Mouse (Mus musculus): ENCODE data around the gene Rpn1. TPM values are rescaled to one million over a fixed set of nuclear protein-coding genes. Genes with fewer than 3 reads are reported as not detected.

Rpn1 gene
- polyA plus RNA-seq, 1 experiment from 2014 or later, result 279 TPM

GRCm38 (mm10) chr6:88061406-88061805 lies 22.9 kb upstream of the Rpn1 start:
- Histone ChIP-seq H3K27ac (ENCODE audit: low read depth, low read length) (no peak overlapping the region), H3K36me3 (ENCODE audit: control insufficient read depth, insufficient read depth, low read length) (no peaks in the 10 kb centered on the region), H3K4me3 (ENCODE audit: low read depth, low read length) (no peak overlapping the region), H3K4me1 (ENCODE audit: control insufficient read depth, insufficient read depth, low read length) (no peaks in the 10 kb centered on the region), H3K9ac (ENCODE audit: low read length) (no peak overlapping the region), H3K27me3 (replicated peaks; ENCODE audit: control insufficient read depth, insufficient read depth, low read length) (no peaks in the 10 kb centered on the region), H3K9me3 (replicated peaks; ENCODE audit: control insufficient read depth, low read length) (no peaks in the 10 kb centered on the region), H3K4me2 (ENCODE audit: low read length) (no peak overlapping the region)
- DNase-seq (ENCODE audit: low spot score) (no peak), ATAC-seq (no peak)
- 86% methylated on average over 4 of the region's 4 CpGs for WGBS

DNA sequence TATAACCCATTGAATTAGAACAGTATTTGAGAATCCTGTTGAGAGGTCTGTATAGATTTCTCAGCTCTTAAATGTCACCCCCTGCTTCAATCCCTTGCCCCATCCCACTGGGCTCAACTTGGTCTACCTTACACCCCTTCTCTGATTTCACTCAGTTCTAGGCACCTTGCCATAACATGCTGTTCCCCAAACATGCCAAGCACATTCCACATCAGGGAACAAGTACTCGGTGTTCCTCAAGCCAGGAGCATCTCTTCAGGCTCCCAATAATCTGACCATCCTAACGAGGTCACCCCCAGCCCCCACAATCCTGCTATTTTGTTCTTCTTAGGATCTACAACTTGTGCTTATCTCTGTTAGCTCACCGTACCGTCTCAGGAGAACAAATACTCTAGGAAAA lies 21.9 kb upstream of the Rpn1 start:
- no peak overlapping the region for H3K4me2 ChIP-seq (ENCODE audit: low read length)
- no peaks in the 10 kb centered on the region for H3K9me3 ChIP-seq (replicated peaks; ENCODE audit: control insufficient read depth, low read length)
- no peak overlapping the region for H3K4me3 ChIP-seq (ENCODE audit: low read depth, low read length)
- ATAC-seq, result no peak
- H3K4me1 ChIP-seq (ENCODE audit: control insufficient read depth, insufficient read depth, low read length), result no peaks in the 10 kb centered on the region
- WGBS, result 84% methylated on average over 4 of the region's 4 CpGs
- H3K27me3 ChIP-seq (replicated peaks; ENCODE audit: control insufficient read depth, insufficient read depth, low read length), result no peaks in the 10 kb centered on the region
- H3K27ac ChIP-seq (ENCODE audit: low read depth, low read length), result no peak overlapping the region
- DNase-seq (ENCODE audit: low spot score), result no peak
- H3K9ac ChIP-seq (ENCODE audit: low read length), result no peak overlapping the region
- no peaks in the 10 kb centered on the region for H3K36me3 ChIP-seq (ENCODE audit: control insufficient read depth, insufficient read depth, low read length)

GRCm38 (mm10) chr6:88064072-88064642 lies 20.1 kb upstream of the Rpn1 start:
- Histone ChIP-seq H3K4me3 (ENCODE audit: low read depth, low read length) (no peak overlapping the region), H3K9ac (ENCODE audit: low read length) (no peak overlapping the region), H3K36me3 (ENCODE audit: control insufficient read depth, insufficient read depth, low read length) (no peaks in the 10 kb centered on the region), H3K4me2 (ENCODE audit: low read length) (no peak overlapping the region), H3K4me1 (ENCODE audit: control insufficient read depth, insufficient read depth, low read length) (no peaks in the 10 kb centered on the region), H3K27ac (ENCODE audit: low read depth, low read length) (no peak overlapping the region), H3K9me3 (replicated peaks; ENCODE audit: control insufficient read depth, low read length) (no peaks in the 10 kb centered on the region), H3K27me3 (replicated peaks; ENCODE audit: control insufficient read depth, insufficient read depth, low read length) (no peaks in the 10 kb centered on the region)
- DNase-seq (ENCODE audit: low spot score) (no peak), ATAC-seq (no peak)
- 87% methylated on average over 3 of the region's 3 CpGs for WGBS

DNA sequence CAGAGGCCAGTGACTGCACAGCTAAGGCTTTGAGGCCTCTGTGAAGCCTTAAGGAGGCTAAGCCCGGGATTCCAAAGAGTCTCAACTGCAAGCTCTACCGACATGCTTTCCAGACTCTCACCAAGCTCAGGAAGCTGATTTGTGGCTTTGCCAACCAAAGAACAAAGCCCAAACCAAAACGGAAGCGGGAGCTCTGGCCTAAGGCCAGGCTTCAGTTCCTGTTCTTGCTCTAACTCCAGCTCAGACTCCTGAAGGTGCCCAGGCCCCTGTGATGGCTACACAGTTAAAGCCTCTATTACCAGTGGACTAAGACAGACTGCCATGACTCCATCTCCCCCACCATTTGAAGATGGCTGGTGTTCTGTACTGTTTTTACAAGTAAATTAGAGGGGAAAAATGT lies 19.2 kb upstream of the Rpn1 start:
- Histone ChIP-seq H3K27me3 (replicated peaks; ENCODE audit: control insufficient read depth, insufficient read depth, low read length) (no peaks in the 10 kb centered on the region), H3K4me1 (ENCODE audit: control insufficient read depth, insufficient read depth, low read length) (no peaks in the 10 kb centered on the region), H3K9me3 (replicated peaks; ENCODE audit: control insufficient read depth, low read length) (no peaks in the 10 kb centered on the region), H3K27ac (ENCODE audit: low read depth, low read length) (no peak overlapping the region), H3K4me3 (ENCODE audit: low read depth, low read length) (no peak overlapping the region), H3K36me3 (ENCODE audit: control insufficient read depth, insufficient read depth, low read length) (no peaks in the 10 kb centered on the region), H3K9ac (ENCODE audit: low read length) (no peak overlapping the region), H3K4me2 (ENCODE audit: low read length) (no peak overlapping the region)
- ATAC-seq, result no peak
- WGBS, result 54% methylated on average over 4 of the region's 4 CpGs
- DNase-seq (ENCODE audit: low spot score), result peak; percentile 17

GRCm38 (mm10) chr6:88065968-88066367 lies 18.3 kb upstream of the Rpn1 start:
- H3K9ac ChIP-seq (ENCODE audit: low read length), result no peak overlapping the region
- ATAC-seq (no peak), DNase-seq (ENCODE audit: low spot score) (no peak)
- H3K27ac ChIP-seq (ENCODE audit: low read depth, low read length), result no peak overlapping the region
- no peaks in the 10 kb centered on the region for H3K9me3 ChIP-seq (replicated peaks; ENCODE audit: control insufficient read depth, low read length)
- H3K27me3 ChIP-seq (replicated peaks; ENCODE audit: control insufficient read depth, insufficient read depth, low read length), result no peaks in the 10 kb centered on the region
- no peaks in the 10 kb centered on the region for H3K36me3 ChIP-seq (ENCODE audit: control insufficient read depth, insufficient read depth, low read length)
- no peak overlapping the region for H3K4me2 ChIP-seq (ENCODE audit: low read length)
- 42% methylated on average over 3 of the region's 3 CpGs for WGBS
- no peak overlapping the region for H3K4me3 ChIP-seq (ENCODE audit: low read depth, low read length)
- no peaks in the 10 kb centered on the region for H3K4me1 ChIP-seq (ENCODE audit: control insufficient read depth, insufficient read depth, low read length)

GRCm38 (mm10) chr6:88067722-88068121 lies 16.6 kb upstream of the Rpn1 start:
- ATAC-seq, result no peak
- WGBS, result 66% methylated on average over 3 of the region's 3 CpGs

GRCm38 (mm10) chr6:88068739-88069138 lies 15.5 kb upstream of the Rpn1 start:
- no peak overlapping the region for H3K4me2 ChIP-seq (ENCODE audit: low read length)
- DNase-seq (ENCODE audit: low spot score) (no peak), ATAC-seq (no peak)
- no peak overlapping the region for H3K9ac ChIP-seq (ENCODE audit: low read length)
- 94% methylated on average over 1 of the region's 1 CpGs for WGBS
- no peaks in the 10 kb centered on the region for H3K4me1 ChIP-seq (ENCODE audit: control insufficient read depth, insufficient read depth, low read length)
- no peak overlapping the region for H3K27ac ChIP-seq (ENCODE audit: low read depth, low read length)
- no peak overlapping the region for H3K4me3 ChIP-seq (ENCODE audit: low read depth, low read length)
- no peaks in the 10 kb centered on the region for H3K36me3 ChIP-seq (ENCODE audit: control insufficient read depth, insufficient read depth, low read length)
- no peaks in the 10 kb centered on the region for H3K27me3 ChIP-seq (replicated peaks; ENCODE audit: control insufficient read depth, insufficient read depth, low read length)
- no peaks in the 10 kb centered on the region for H3K9me3 ChIP-seq (replicated peaks; ENCODE audit: control insufficient read depth, low read length)

More at GRCm38 (mm10) chr6:88067722-88068121, 16.6 kb upstream of the Rpn1 start:
- Histone ChIP-seq H3K4me2 (ENCODE audit: low read length) (no peak overlapping the region), H3K36me3 (ENCODE audit: control insufficient read depth, insufficient read depth, low read length) (no peaks in the 10 kb centered on the region), H3K4me3 (ENCODE audit: low read depth, low read length) (no peak overlapping the region), H3K27me3 (replicated peaks; ENCODE audit: control insufficient read depth, insufficient read depth, low read length) (no peaks in the 10 kb centered on the region), H3K9ac (ENCODE audit: low read length) (no peak overlapping the region), H3K4me1 (ENCODE audit: control insufficient read depth, insufficient read depth, low read length) (no peaks in the 10 kb centered on the region), H3K27ac (ENCODE audit: low read depth, low read length) (no peak overlapping the region), H3K9me3 (replicated peaks; ENCODE audit: control insufficient read depth, low read length) (no peaks in the 10 kb centered on the region)
- DNase-seq (ENCODE audit: low spot score), result no peak

DNA sequence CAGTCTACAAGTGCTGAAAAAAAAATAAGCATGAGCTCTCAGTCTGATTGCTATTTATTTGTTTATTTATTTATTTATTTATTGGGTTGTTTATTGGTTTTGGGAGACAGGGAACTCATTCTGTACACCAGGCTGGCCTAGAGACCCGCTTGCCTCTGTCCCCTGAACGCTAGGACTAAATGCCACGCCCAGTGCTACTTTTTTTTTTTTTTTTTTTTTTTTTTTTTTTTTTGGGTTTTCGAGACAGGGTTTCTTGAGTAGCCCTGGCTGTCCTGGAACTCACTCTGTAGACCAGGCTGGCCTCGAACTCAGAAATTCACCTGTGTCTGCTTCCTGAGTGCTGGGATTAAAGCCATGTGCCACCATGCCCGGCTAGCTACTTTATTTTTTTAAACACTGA lies 13.8 kb upstream of the Rpn1 start:
- Histone ChIP-seq H3K4me1 (ENCODE audit: control insufficient read depth, insufficient read depth, low read length) (no peaks in the 10 kb centered on the region), H3K27me3 (replicated peaks; ENCODE audit: control insufficient read depth, insufficient read depth, low read length) (no peaks in the 10 kb centered on the region), H3K4me3 (ENCODE audit: low read depth, low read length) (no peak overlapping the region), H3K4me2 (ENCODE audit: low read length) (no peak overlapping the region), H3K9ac (ENCODE audit: low read length) (no peak overlapping the region), H3K9me3 (replicated peaks; ENCODE audit: control insufficient read depth, low read length) (no peaks in the 10 kb centered on the region), H3K36me3 (ENCODE audit: control insufficient read depth, insufficient read depth, low read length) (no peaks in the 10 kb centered on the region), H3K27ac (ENCODE audit: low read depth, low read length) (no peak overlapping the region)
- no peak for ATAC-seq
- DNase-seq (ENCODE audit: low spot score), result no peak
- WGBS, result 80% methylated on average over 6 of the region's 6 CpGs

GRCm38 (mm10) chr6:88071216-88071615 lies 13.1 kb upstream of the Rpn1 start:
- no peak overlapping the region for H3K4me2 ChIP-seq (ENCODE audit: low read length)
- no peak overlapping the region for H3K4me3 ChIP-seq (ENCODE audit: low read depth, low read length)
- 77% methylated on average over 5 of the region's 5 CpGs for WGBS
- no peak for DNase-seq (ENCODE audit: low spot score)
- no peak overlapping the region for H3K9ac ChIP-seq (ENCODE audit: low read length)
- H3K4me1 ChIP-seq (ENCODE audit: control insufficient read depth, insufficient read depth, low read length), result no peaks in the 10 kb centered on the region
- H3K9me3 ChIP-seq (replicated peaks; ENCODE audit: control insufficient read depth, low read length), result no peaks in the 10 kb centered on the region
- no peak overlapping the region for H3K27ac ChIP-seq (ENCODE audit: low read depth, low read length)
- no peaks in the 10 kb centered on the region for H3K36me3 ChIP-seq (ENCODE audit: control insufficient read depth, insufficient read depth, low read length)
- ATAC-seq, result no peak
- H3K27me3 ChIP-seq (replicated peaks; ENCODE audit: control insufficient read depth, insufficient read depth, low read length), result no peaks in the 10 kb centered on the region

Data from forebrain, embryonic 14.5 days (tissue).